Mouse (Mus musculus): ENCODE results near the gene Dcaf10. TPM values are rescaled to one million over a fixed set of nuclear protein-coding genes. Genes with fewer than 3 reads are reported as not detected.
"Not testable (repeated sequence)": the region's sequence is repeated elsewhere in the genome, so short reads cannot be mapped to it uniquely, and the experiment has no call there.

Gene Dcaf10
- polyA plus RNA-seq, 1 experiment: 4.0 TPM

DNA sequence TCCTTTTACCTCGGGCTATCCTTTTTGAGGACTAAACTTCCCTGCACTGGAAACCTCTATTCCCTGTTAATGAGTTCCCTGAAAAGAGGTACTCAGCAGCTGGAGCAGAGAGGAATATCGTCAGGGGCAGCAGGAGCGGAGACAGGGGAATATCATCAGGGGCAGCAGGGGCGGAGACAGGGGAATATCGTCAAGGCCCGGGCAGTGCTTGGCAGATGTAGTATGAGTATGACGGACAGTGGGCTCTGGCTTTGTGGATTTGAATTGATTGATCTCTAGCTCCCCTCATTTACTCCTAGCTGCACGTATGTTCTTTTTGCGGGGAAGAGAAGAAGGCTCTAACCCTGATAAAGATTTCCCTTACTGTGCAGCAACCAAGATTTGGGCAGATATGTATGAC is 675 bp upstream of the Dcaf10 start:
- Histone ChIP-seq H3K4me1 (ENCODE audit: control insufficient read depth) (peaks cover 22% of the 10 kb centered on the region), H3K9me3 (ENCODE audit: control insufficient read depth, low read length) (no peaks in the 10 kb centered on the region), H3K36me3 (ENCODE audit: control insufficient read depth) (peaks cover 28% of the 10 kb centered on the region), H3K4me3 (replicated peaks) (peak overlapping the region; percentile 90), H3K27me3 (ENCODE audit: control insufficient read depth) (peaks cover 16% of the 10 kb centered on the region)
- no peak for TF ChIP-seq GATA1 (IDR thresholded peaks at IDR 0.05; ENCODE audit: low read length)

DNA sequence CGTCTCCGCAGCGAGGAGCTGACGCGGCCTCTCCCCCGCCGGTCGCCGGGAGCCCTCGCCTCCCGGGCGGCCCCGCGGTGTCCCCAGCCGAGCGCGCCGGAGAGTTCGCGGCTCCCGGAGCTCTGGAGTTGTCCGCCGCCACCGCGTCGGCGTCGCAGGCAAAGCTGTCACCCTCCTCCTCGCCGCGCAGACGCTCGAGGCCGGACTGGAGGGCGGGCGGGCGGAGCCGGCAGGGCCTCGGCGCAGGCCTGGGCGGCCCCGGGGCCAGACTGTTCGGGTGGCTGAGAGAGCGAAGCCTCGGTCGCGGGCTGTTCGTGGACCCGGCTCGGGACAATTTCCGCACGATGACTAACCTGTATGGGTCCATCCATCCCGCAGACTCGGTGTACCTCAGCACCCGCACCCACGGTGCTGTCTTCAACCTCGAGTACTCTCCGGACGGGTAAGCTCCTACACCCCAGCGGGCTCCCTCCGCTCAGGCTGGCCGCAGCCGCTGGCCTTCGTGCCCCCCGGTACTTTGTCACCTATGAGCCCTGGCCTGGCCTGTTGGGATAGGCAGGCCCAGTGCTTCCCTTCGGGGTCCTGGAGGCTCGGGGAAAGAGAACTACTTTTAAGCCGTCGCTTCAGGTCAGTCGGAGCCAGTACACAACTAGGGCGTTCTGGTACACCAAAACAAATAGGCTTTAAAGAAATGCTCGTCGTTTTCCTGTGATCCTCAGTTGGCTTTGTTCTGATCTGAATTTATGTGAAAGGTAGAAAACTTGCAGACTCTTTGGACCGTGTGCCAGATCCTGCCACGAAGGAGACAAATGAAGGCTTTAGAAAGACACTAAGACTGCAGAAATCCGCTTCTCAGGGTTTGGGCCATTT is 620 bp downstream of the Dcaf10 start, which contains the start of gene Exosc3:
TSS of gene Exosc3 (minus strand) at position 447 of the 870 bp plus-strand sequence.
- peaks cover 41% of the 10 kb centered on the region for H3K36me3 ChIP-seq (ENCODE audit: control insufficient read depth)
- H3K9me3 ChIP-seq (ENCODE audit: control insufficient read depth, low read length): no peaks in the 10 kb centered on the region
- TF ChIP-seq TAL1 (IDR thresholded peaks at IDR 0.05; ENCODE audit: low read length): no peak
- TF ChIP-seq GATA1 (IDR thresholded peaks at IDR 0.05; ENCODE audit: low read length): no peak
- peaks cover 24% of the 10 kb centered on the region for H3K4me1 ChIP-seq (ENCODE audit: control insufficient read depth)
- H3K27me3 ChIP-seq (ENCODE audit: control insufficient read depth): peaks cover 6% of the 10 kb centered on the region
- peak within 1 kb of the TSS; percentile 90 for H3K4me3 ChIP-seq (replicated peaks)

DNA sequence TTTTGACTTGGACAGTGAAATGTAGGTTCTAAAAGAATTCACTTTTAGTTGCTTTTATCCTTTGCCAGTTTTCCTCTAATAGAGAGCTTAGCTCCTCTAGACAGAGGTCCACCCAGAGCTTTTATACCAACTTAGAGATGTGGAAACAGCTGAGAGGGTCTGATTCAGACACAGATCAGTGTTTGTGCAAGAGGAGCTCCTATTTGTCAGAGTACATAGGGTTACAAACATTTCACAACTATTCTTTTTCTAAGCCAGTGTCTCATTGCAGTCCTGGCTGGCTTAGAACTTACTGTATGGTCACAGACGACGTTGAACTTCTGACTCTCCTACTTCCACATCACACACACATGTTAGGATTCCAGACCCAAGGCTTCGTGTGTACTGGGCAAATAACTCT is 14.8 kb downstream of the Dcaf10 start:
- Histone ChIP-seq H3K36me3 (ENCODE audit: control insufficient read depth) (peaks cover 76% of the 10 kb centered on the region), H3K9me3 (ENCODE audit: control insufficient read depth, low read length) (no peaks in the 10 kb centered on the region), H3K4me1 (ENCODE audit: control insufficient read depth) (no peaks in the 10 kb centered on the region), H3K4me3 (replicated peaks) (no peak overlapping the region), H3K27me3 (ENCODE audit: control insufficient read depth) (no peaks in the 10 kb centered on the region)
- TF ChIP-seq TAL1 (IDR thresholded peaks at IDR 0.05; ENCODE audit: low read length) (no peak), GATA1 (IDR thresholded peaks at IDR 0.05; ENCODE audit: low read length) (no peak)

DNA sequence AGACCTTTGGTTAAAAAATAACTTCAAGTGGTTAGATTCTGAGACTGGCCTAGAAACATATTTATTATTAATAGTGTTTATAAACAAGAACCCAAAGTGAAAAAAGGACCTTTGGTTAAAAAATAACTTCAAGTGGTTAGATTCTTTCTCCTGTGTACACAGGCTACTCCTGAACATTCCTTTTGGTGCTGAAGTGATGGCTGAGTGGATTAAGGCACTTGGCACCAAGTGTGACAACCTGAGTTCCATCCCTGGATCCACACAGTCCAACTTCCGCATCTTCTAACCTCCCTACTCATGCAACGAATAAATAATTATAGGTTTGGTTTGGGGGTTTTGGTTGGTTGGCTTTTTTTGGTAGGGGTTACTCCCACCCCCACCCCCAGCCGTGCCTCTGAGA is 29.4 kb downstream of the Dcaf10 start:
- Histone ChIP-seq H3K27me3 (ENCODE audit: control insufficient read depth) (no peaks in the 10 kb centered on the region), H3K4me3 (replicated peaks) (no peak overlapping the region), H3K4me1 (ENCODE audit: control insufficient read depth) (no peaks in the 10 kb centered on the region), H3K36me3 (ENCODE audit: control insufficient read depth) (peaks cover 86% of the 10 kb centered on the region), H3K9me3 (ENCODE audit: control insufficient read depth, low read length) (no peaks in the 10 kb centered on the region)
- TF ChIP-seq GATA1 (IDR thresholded peaks at IDR 0.05; ENCODE audit: low read length): no peak
- no peak for TF ChIP-seq TAL1 (IDR thresholded peaks at IDR 0.05; ENCODE audit: low read length)

GRCm38 (mm10) chr4:45374879-45375278 is 33.0 kb downstream of the Dcaf10 start:
- no peak for TF ChIP-seq TAL1 (IDR thresholded peaks at IDR 0.05; ENCODE audit: low read length)
- TF ChIP-seq GATA1 (IDR thresholded peaks at IDR 0.05; ENCODE audit: low read length): no peak

DNA sequence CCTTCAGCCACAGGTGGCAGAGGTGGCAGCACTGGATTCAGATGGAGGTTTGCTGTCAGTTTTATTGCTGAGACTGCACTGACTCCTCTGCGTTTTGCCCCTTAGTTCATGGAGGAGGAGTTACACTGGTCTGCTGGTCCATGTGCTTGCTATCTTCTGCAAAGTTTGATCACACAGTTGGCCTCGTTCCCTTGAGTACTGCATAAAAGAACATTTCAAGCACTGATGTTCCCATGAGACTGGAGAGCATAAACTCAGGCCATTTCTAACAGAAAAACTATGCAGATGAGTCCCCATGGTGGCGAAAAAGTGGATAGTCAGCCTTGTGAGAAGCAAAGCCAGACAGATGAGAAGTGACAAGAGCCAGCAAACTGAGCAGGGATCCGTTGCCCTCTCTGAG is 34.7 kb downstream of the Dcaf10 start:
- peaks cover 66% of the 10 kb centered on the region for H3K36me3 ChIP-seq (ENCODE audit: control insufficient read depth)

More at GRCm38 (mm10) chr4:45374879-45375278, 33.0 kb downstream of the Dcaf10 start:
- no peak overlapping the region for H3K4me3 ChIP-seq (replicated peaks)
- no peaks in the 10 kb centered on the region for H3K27me3 ChIP-seq (ENCODE audit: control insufficient read depth)
- no peaks in the 10 kb centered on the region for H3K9me3 ChIP-seq (ENCODE audit: control insufficient read depth, low read length)
- no peaks in the 10 kb centered on the region for H3K4me1 ChIP-seq (ENCODE audit: control insufficient read depth)
- peaks cover 78% of the 10 kb centered on the region for H3K36me3 ChIP-seq (ENCODE audit: control insufficient read depth)

GRCm38 (mm10) chr4:45380903-45381580 is 39.1 kb downstream of the Dcaf10 start:
- H3K9me3 ChIP-seq (ENCODE audit: control insufficient read depth, low read length); H3K4me1 ChIP-seq (ENCODE audit: control insufficient read depth); H3K27me3 ChIP-seq (ENCODE audit: control insufficient read depth); H3K4me3 ChIP-seq (replicated peaks): not testable (repeated sequence)
- H3K36me3 ChIP-seq (ENCODE audit: control insufficient read depth): peaks cover 23% of the 10 kb centered on the region

More for the DNA sequence above, 34.7 kb downstream of the Dcaf10 start:
- TF ChIP-seq GATA1 (IDR thresholded peaks at IDR 0.05; ENCODE audit: low read length) (no peak), TAL1 (IDR thresholded peaks at IDR 0.05; ENCODE audit: low read length) (no peak)
- Histone ChIP-seq H3K9me3 (ENCODE audit: control insufficient read depth, low read length) (no peaks in the 10 kb centered on the region), H3K4me3 (replicated peaks) (no peak overlapping the region), H3K27me3 (ENCODE audit: control insufficient read depth) (no peaks in the 10 kb centered on the region), H3K4me1 (ENCODE audit: control insufficient read depth) (no peaks in the 10 kb centered on the region)

GRCm38 (mm10) chr4:45382133-45382532 is 40.2 kb downstream of the Dcaf10 start:
- not testable (repeated sequence) for H3K4me1 ChIP-seq (ENCODE audit: control insufficient read depth); H3K9me3 ChIP-seq (ENCODE audit: control insufficient read depth, low read length); H3K27me3 ChIP-seq (ENCODE audit: control insufficient read depth); H3K4me3 ChIP-seq (replicated peaks)
- peaks cover 13% of the 10 kb centered on the region for H3K36me3 ChIP-seq (ENCODE audit: control insufficient read depth)

DNA sequence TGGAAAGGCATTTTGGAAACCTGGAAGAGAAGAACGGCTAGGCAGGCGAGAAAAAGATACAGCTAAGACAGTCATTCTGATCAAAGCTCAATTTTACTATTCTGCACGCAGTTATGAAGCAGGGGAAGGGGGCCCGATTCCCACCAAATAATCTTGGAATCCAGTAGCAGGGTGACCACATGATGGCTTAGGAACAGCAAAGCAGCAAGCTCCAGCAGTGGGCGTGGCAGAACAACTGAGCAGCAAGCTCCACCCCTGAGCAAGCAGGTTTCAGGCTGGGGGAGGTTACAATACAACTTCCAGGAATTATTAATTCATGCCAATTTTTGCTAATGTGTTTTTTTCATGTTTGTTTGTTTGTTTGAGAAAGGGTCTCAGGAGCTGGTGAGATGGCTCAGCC is 45.4 kb downstream of the Dcaf10 start:
- not testable (repeated sequence) for H3K4me3 ChIP-seq (replicated peaks); H3K27me3 ChIP-seq (ENCODE audit: control insufficient read depth); H3K4me1 ChIP-seq (ENCODE audit: control insufficient read depth); H3K36me3 ChIP-seq (ENCODE audit: control insufficient read depth); H3K9me3 ChIP-seq (ENCODE audit: control insufficient read depth, low read length)

Data from erythroblast, embryonic 14.5 days (primary cell).